Mouse (Mus musculus) bone marrow macrophage, adult 2 months (primary cell): ENCODE results near the gene Cib4.
A peak's percentile ranks its signal among the peaks of the same experiment; 100 is the strongest.

ENCODE experiments used
- CTCF ChIP-seq: IDR thresholded peaks from 2 replicates; pipeline ENCODE4 v1.5.1; 2012; ENCODE audit warnings: low read depth, mild to moderate bottlenecking, low read length, moderate library complexity
- POLR2A ChIP-seq: IDR thresholded peaks from 2 replicates; pipeline ENCODE4 v1.6.1; 2012; ENCODE audit warnings: mild to moderate bottlenecking, low read depth, low read length, borderline replicate concordance

- TF ChIP-seq CTCF (peak; percentile 66), POLR2A (no peak)
Measured at GRCm38 (mm10) chr5:30482319-30482718, 63.3 kb downstream of the Cib4 start.
